Mouse (Mus musculus) heart, embryonic 12.5 days (tissue): ENCODE measurements around the gene Tmem221. TPM values are rescaled to one million over a fixed set of nuclear protein-coding genes. Genes with fewer than 3 reads are reported as not detected.

ENCODE experiments used
- ATAC-seq: fragments of 200-750 bp; cut with Nextera tagmentation; 2 replicates; pipeline ENCODE4 v1.8.0; 2017; ENCODE audit warnings: moderate TSS enrichment, moderate library complexity; ENCODE audit not compliant: insufficient number of reproducible peaks, low FRiP score
- H3K27ac ChIP-seq: fragments of 300-500 bp; sonication (generic); 2 replicates; pipeline ENCODE4 v1.5.1; 2016; ENCODE audit warnings: mild to moderate bottlenecking, moderate library complexity; ENCODE audit not compliant: poor library complexity, severe bottlenecking
- H3K27me3 ChIP-seq: fragments of 300-500 bp; sonication (generic); replicated peaks from 2 replicates; pipeline ENCODE4 v1.6.1; 2016; ENCODE audit warnings: mild to moderate bottlenecking, moderate library complexity
- H3K36me3 ChIP-seq: fragments of 300-500 bp; sonication (generic); 2 replicates; pipeline ENCODE4 v1.6.1; 2016; ENCODE audit warnings: mild to moderate bottlenecking, moderate library complexity
- H3K4me1 ChIP-seq: fragments of 300-500 bp; sonication (generic); replicated peaks from 2 replicates; pipeline ENCODE4 v1.6.1; 2016; ENCODE audit warnings: mild to moderate bottlenecking
- H3K4me2 ChIP-seq: fragments of 300-500 bp; sonication (generic); 2 replicates; pipeline ENCODE4 v1.6.1; 2016; ENCODE audit warnings: mild to moderate bottlenecking, moderate library complexity
- H3K4me3 ChIP-seq: fragments of 300-500 bp; sonication (generic); 2 replicates; pipeline ENCODE4 v1.5.1; 2016; ENCODE audit warnings: mild to moderate bottlenecking
- H3K9ac ChIP-seq: fragments of 300-500 bp; sonication (generic); 2 replicates; pipeline ENCODE4 v1.6.1; 2016; ENCODE audit warnings: mild to moderate bottlenecking, moderate library complexity
- H3K9me3 ChIP-seq: fragments of 300-500 bp; sonication (generic); replicated peaks from 2 replicates; pipeline ENCODE4 v1.6.1; 2016; ENCODE audit warnings: mild to moderate bottlenecking, moderate library complexity
- WGBS: fragments of 180-500 bp; shearing (Covaris S2); methylation state at CpG from one replicate; pipeline ENCODE4 v1.1.7; 2016; 5-methylcytosine and 5-hydroxymethylcytosine counted together
- polyA plus RNA-seq: library from polyadenylated mRNA; unstranded; fragments of >200 nt; fragmentation: Nextera tagmentation; extraction: Ambion mirVana; gene quantifications from 2 replicates; pipeline ENCODE4 v1.2.1, GENCODE M21; 2016

Gene Tmem221
- polyA plus RNA-seq: 0.28 and 0.58 TPM in 2 replicates

GRCm38 (mm10) chr8:71558071-71558957, at the start of gene Tmem221:
Gene Tmem221 (minus strand): TSS chr8:71558871.
- Histone ChIP-seq H3K9ac (peak within 1 kb of the TSS; percentile 38; the same call in 1 of the 2 replicates), H3K9me3 (no peaks in the 10 kb centered on the region), H3K36me3 (no peaks in the 10 kb centered on the region), H3K27me3 (peaks cover 80% of the 10 kb centered on the region), H3K27ac (no peak within 1 kb of the TSS), H3K4me1 (peaks cover 20% of the 10 kb centered on the region), H3K4me3 (peak within 1 kb of the TSS; percentile 44), H3K4me2 (peak within 1 kb of the TSS; percentile 66)
- ATAC-seq: no peak
- WGBS: 5% methylated on average over 70 of the region's 70 CpGs

DNA sequence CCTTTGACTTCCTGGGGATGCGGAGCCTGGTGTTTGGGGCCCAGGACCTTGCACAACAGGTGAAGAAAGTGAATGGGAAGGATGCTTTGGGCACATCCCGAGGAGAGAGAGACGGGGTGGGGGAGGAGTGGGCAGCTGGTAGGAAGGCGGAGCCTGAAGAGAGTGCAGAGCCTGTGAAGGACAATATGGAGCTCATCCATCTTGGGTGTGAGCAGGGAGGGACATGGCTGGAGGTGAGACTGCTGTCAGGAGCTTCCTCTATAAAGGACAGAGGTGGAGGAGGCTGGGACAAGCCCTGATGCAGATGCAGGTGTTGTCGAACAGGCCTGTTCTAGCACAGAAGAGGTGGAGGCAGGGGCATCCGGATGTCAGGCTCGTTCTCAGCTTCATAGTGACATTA, 45.4 kb upstream of the Tmem221 start:
- no peak overlapping the region for H3K4me3 ChIP-seq
- H3K36me3 ChIP-seq: peaks cover 2% of the 10 kb centered on the region; the same call in 1 of the 2 replicates
- ATAC-seq: no peak
- peaks cover 17% of the 10 kb centered on the region for H3K4me1 ChIP-seq
- H3K27me3 ChIP-seq: peaks cover 66% of the 10 kb centered on the region
- no peak overlapping the region for H3K9ac ChIP-seq
- H3K27ac ChIP-seq: no peak overlapping the region
- WGBS: 59% methylated on average over 7 of the region's 7 CpGs
- H3K9me3 ChIP-seq: no peaks in the 10 kb centered on the region
- H3K4me2 ChIP-seq: no peak overlapping the region

GRCm38 (mm10) chr8:71602666-71603334, 44.1 kb upstream of the Tmem221 start:
- peak overlapping the region; percentile 67 for H3K4me2 ChIP-seq
- no peaks in the 10 kb centered on the region for H3K9me3 ChIP-seq
- WGBS: 1% methylated on average over 32 of the region's 32 CpGs
- H3K36me3 ChIP-seq: peaks cover 4% of the 10 kb centered on the region; the same call in 1 of the 2 replicates
- peak; percentile 60 for ATAC-seq
- H3K4me3 ChIP-seq: peak overlapping the region; percentile 36
- H3K27ac ChIP-seq: no peak overlapping the region
- H3K4me1 ChIP-seq: peaks cover 17% of the 10 kb centered on the region
- peaks cover 72% of the 10 kb centered on the region for H3K27me3 ChIP-seq
- peak overlapping the region; percentile 25; the same call in 1 of the 2 replicates for H3K9ac ChIP-seq

- H3K27me3 ChIP-seq: peaks cover 72% of the 10 kb centered on the region
- H3K9me3 ChIP-seq: no peaks in the 10 kb centered on the region
- H3K4me1 ChIP-seq: peaks cover 17% of the 10 kb centered on the region
- peaks cover 4% of the 10 kb centered on the region; the same call in 1 of the 2 replicates for H3K36me3 ChIP-seq
- H3K4me3 ChIP-seq: peak overlapping the region; percentile 36
- H3K9ac ChIP-seq: peak overlapping the region; percentile 25; the same call in 1 of the 2 replicates
- ATAC-seq: peak; percentile 13; the same call in 1 of the 2 replicates
- H3K4me2 ChIP-seq: peak overlapping the region; percentile 67
- WGBS: 4% methylated on average over 65 of the region's 65 CpGs
- no peak overlapping the region for H3K27ac ChIP-seq
Observed at GRCm38 (mm10) chr8:71601939-71602665, 43.4 kb upstream of the Tmem221 start.

- Histone ChIP-seq H3K4me3 (no peak overlapping the region), H3K27ac (no peak overlapping the region), H3K27me3 (peaks cover 53% of the 10 kb centered on the region), H3K9ac (no peak overlapping the region), H3K4me2 (no peak overlapping the region), H3K36me3 (peaks cover 4% of the 10 kb centered on the region), H3K4me1 (peaks cover 28% of the 10 kb centered on the region), H3K9me3 (no peaks in the 10 kb centered on the region)
- WGBS: 89% methylated on average over 5 of the region's 5 CpGs
- ATAC-seq: no peak
Observed at GRCm38 (mm10) chr8:71598841-71599240, 40.2 kb upstream of the Tmem221 start.

DNA sequence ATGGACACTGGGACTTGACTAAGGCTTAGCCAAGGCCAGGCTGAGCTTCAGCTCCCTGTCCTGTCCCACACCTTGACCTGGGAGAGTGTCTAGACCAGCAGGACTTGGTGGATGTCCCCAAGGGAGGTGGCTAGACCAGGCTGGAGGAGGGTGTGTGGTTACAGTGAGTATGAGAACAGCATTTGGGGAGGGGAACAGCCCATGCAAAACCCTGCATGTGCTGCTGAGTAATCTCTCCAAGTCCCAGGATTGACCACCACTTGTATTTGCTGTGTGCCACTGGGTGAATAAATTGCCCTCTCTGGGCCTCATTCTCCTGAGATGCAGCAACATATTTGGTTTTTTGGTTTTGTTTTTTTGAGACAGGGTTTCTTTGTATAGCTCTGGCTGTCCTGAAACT, 39.7 kb upstream of the Tmem221 start:
- Histone ChIP-seq H3K36me3 (peaks cover 4% of the 10 kb centered on the region), H3K9ac (no peak overlapping the region), H3K4me2 (no peak overlapping the region), H3K4me1 (peaks cover 30% of the 10 kb centered on the region), H3K27me3 (peaks cover 48% of the 10 kb centered on the region), H3K9me3 (no peaks in the 10 kb centered on the region), H3K4me3 (no peak overlapping the region), H3K27ac (no peak overlapping the region)
- no peak for ATAC-seq

GRCm38 (mm10) chr8:71597451-71597850, 38.8 kb upstream of the Tmem221 start, which contains the start of gene Fam129c:
Gene Fam129c (plus strand): TSS chr8:71597648.
- H3K36me3 ChIP-seq: peaks cover 4% of the 10 kb centered on the region
- H3K4me1 ChIP-seq: peaks cover 30% of the 10 kb centered on the region
- H3K4me2 ChIP-seq: no peak within 1 kb of the TSS
- H3K27ac ChIP-seq: no peak within 1 kb of the TSS
- 86% methylated on average over 3 of the region's 3 CpGs for WGBS
- no peaks in the 10 kb centered on the region for H3K9me3 ChIP-seq
- no peak for ATAC-seq
- H3K27me3 ChIP-seq: peaks cover 39% of the 10 kb centered on the region
- no peak within 1 kb of the TSS for H3K9ac ChIP-seq
- H3K4me3 ChIP-seq: no peak within 1 kb of the TSS

DNA sequence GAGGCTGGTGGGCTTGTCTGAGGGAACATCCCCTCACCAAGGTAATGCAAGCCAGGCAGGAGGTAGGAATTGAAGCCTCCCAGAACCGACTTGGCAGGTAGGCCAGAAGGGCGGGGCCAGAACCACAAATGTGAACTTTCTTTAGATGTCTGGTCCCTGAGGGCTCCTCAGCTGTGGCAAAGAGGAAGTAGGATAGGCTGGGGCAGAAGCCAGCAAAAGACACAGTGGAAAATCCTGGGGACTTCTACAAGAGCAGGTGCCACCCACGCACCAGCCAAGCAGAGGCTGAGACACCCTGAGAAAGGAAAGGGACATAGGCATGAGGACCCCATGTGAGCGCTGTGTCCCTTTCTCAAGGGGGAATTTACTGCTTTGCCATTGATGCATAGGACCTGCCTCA, 38.1 kb upstream of the Tmem221 start:
- H3K4me1 ChIP-seq: peaks cover 24% of the 10 kb centered on the region
- WGBS: 81% methylated on average over 4 of the region's 4 CpGs
- H3K36me3 ChIP-seq: peaks cover 4% of the 10 kb centered on the region
- no peak overlapping the region for H3K4me2 ChIP-seq
- no peak overlapping the region for H3K27ac ChIP-seq
- no peak overlapping the region for H3K4me3 ChIP-seq
- ATAC-seq: no peak
- no peaks in the 10 kb centered on the region for H3K9me3 ChIP-seq
- no peak overlapping the region for H3K9ac ChIP-seq
- peaks cover 32% of the 10 kb centered on the region for H3K27me3 ChIP-seq

DNA sequence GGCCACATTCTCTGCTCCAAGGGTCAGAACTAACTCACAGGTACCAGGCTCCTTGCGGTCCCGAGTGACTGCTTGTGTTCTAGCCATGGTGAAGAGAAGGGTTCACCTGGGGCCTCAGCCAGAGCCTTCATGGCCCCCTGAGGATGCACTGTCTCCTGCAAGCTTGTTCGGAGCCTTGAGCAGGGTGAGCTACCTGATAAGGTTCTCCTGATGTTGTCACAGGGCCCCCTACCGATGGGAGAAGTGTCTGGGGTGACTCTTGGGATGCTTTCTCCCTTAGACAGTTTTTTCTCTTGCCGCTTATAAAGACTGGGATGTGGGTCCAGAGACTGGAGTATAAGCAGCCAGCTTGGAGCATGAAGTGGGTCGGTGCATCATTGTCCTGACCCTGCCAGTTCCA, 37.7 kb upstream of the Tmem221 start:
- H3K9ac ChIP-seq: no peak overlapping the region
- no peaks in the 10 kb centered on the region for H3K9me3 ChIP-seq
- no peak overlapping the region for H3K4me3 ChIP-seq
- peak overlapping the region; percentile 11; the same call in 1 of the 2 replicates for H3K4me2 ChIP-seq
- H3K27ac ChIP-seq: no peak overlapping the region
- WGBS: 50% methylated on average over 6 of the region's 6 CpGs
- no peak for ATAC-seq
- H3K27me3 ChIP-seq: peaks cover 28% of the 10 kb centered on the region
- H3K36me3 ChIP-seq: peaks cover 4% of the 10 kb centered on the region
- peaks cover 24% of the 10 kb centered on the region for H3K4me1 ChIP-seq

DNA sequence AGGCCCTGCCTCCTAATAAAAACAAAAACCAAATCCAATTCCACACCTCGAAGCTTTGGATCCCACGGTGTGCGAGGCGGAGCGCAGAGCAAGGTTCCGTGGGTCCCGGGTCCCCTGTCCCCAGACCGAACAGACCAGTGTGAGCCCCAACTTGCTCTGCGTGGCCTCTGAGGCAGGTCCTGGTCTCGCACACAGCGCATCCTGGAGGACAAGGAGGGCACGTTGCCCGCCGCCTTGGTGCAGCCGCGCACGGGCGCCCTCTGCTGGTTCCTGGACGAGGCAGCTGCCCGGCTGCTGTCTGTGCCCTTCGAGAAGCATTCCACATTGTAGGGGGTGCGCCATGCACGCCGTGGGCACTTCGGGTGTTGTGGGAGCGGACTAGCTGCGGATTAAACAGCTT, 37.2 kb upstream of the Tmem221 start:
- peak; percentile 30; the same call in 1 of the 2 replicates for ATAC-seq
- H3K4me3 ChIP-seq: no peak overlapping the region
- peak overlapping the region; percentile 11; the same call in 1 of the 2 replicates for H3K4me2 ChIP-seq
- peaks cover 28% of the 10 kb centered on the region for H3K4me1 ChIP-seq
- WGBS: 10% methylated on average over 27 of the region's 27 CpGs
- no peaks in the 10 kb centered on the region for H3K9me3 ChIP-seq
- H3K9ac ChIP-seq: no peak overlapping the region
- peaks cover 4% of the 10 kb centered on the region for H3K36me3 ChIP-seq
- H3K27ac ChIP-seq: no peak overlapping the region
- H3K27me3 ChIP-seq: peaks cover 25% of the 10 kb centered on the region
